Mouse (Mus musculus) liver, postnatal 0 days (tissue): Measurements from ENCODE around the gene Apbb1.

Source experiments
- CTCF ChIP-seq: sonication (generic); IDR thresholded peaks from 2 replicates; pipeline ENCODE4 v1.5.1; 2016; ENCODE audit warnings: antibody characterized with exemption, low read depth
- EP300 ChIP-seq: IDR thresholded peaks from 2 replicates; pipeline ENCODE4 v1.6.1; 2016; ENCODE audit warnings: antibody characterized with exemption, low read depth, mild to moderate bottlenecking

DNA sequence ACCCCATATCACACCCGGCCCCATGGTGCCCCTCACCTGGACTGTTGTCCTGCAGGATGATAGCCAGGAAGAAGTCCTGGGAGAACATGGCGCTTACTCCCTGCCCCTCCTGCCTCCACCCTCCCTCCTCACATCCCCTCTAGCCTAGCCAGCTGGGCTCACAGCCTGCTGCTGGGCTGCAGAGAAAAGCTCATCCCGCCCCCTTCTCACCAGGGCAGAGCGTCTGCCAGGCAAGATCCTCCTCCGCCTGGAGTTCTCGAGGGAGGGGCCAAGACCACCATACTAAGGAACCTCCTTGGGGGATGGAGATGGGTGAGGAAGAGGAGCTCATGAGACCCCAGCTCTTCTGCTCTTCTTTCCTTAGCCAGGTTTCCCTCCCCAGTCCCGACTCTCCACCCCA lies 12.9 kb downstream of the Apbb1 start:
- TF ChIP-seq CTCF (no peak), EP300 (no peak)
